Mouse (Mus musculus) liver (tissue): ENCODE results near the gene 5330417C22Rik.
A peak's percentile ranks its signal among the peaks of the same experiment; 100 is the strongest.

ENCODE experiments used
- DNase-seq: peaks from one replicate; pipeline ENCODE4 v3.0.0-alpha.2; 2020; ENCODE audit warnings: mixed read lengths

The 5330417C22Rik gene

GRCm38 (mm10) chr3:108454172-108454571 is 82.2 kb downstream of the 5330417C22Rik start:
- DNase-seq = no peak

- no peak for DNase-seq
Measured at GRCm38 (mm10) chr3:108451969-108452368, 84.4 kb downstream of the 5330417C22Rik start.

GRCm38 (mm10) chr3:108445366-108445705 is 91.0 kb downstream of the 5330417C22Rik start:
- DNase-seq = no peak

GRCm38 (mm10) chr3:108444698-108445365 is 91.5 kb downstream of the 5330417C22Rik start, which contains the start of gene Sars:
Gene Sars, minus strand, starts transcription at chr3:108445209.
- DNase-seq = peak; percentile 97

- peak; percentile 71 for DNase-seq
Measured at GRCm38 (mm10) chr3:108444029-108444428, 92.3 kb downstream of the 5330417C22Rik start.

GRCm38 (mm10) chr3:108436380-108436714 is 100.0 kb downstream of the 5330417C22Rik start:
- DNase-seq = no peak

GRCm38 (mm10) chr3:108435701-108436379 is 100.5 kb downstream of the 5330417C22Rik start:
- DNase-seq = no peak

- no peak for DNase-seq
Measured at GRCm38 (mm10) chr3:108433881-108434495, 102.3 kb downstream of the 5330417C22Rik start.

- DNase-seq = no peak
Measured at GRCm38 (mm10) chr3:108433188-108433880, 103.0 kb downstream of the 5330417C22Rik start.

GRCm38 (mm10) chr3:108432542-108433187 is 103.7 kb downstream of the 5330417C22Rik start:
- no peak for DNase-seq

GRCm38 (mm10) chr3:108425624-108426018 is 110.7 kb downstream of the 5330417C22Rik start:
- DNase-seq = no peak

- no peak for DNase-seq
Measured at GRCm38 (mm10) chr3:108424944-108425623, 111.3 kb downstream of the 5330417C22Rik start.

- peak; percentile 49 for DNase-seq
Measured at GRCm38 (mm10) chr3:108423844-108424801, 112.2 kb downstream of the 5330417C22Rik start.

- DNase-seq = no peak
Measured at GRCm38 (mm10) chr3:108423006-108423405, 113.3 kb downstream of the 5330417C22Rik start.

- DNase-seq = peak; percentile 73
Measured at GRCm38 (mm10) chr3:108415831-108416223, 120.5 kb downstream of the 5330417C22Rik start.

GRCm38 (mm10) chr3:108414857-108415830 is 121.2 kb downstream of the 5330417C22Rik start, which contains the start of gene Celsr2:
Gene Celsr2, minus strand, starts transcription at chr3:108415552.
- DNase-seq = no peak

- no peak for DNase-seq
Measured at GRCm38 (mm10) chr3:108413634-108414360, 122.5 kb downstream of the 5330417C22Rik start.

- DNase-seq = no peak
Measured at GRCm38 (mm10) chr3:108411754-108412121, 124.6 kb downstream of the 5330417C22Rik start.
